Mouse (Mus musculus) fat pad, adult 2 months (tissue): ENCODE measurements around the gene Gm12185.

ENCODE experiments used
- DNase-seq: peaks from one replicate; pipeline ENCODE4 v3.0.0-alpha.2; 2011; ENCODE audit warnings: low read depth, low spot score; ENCODE audit errors: extremely low read depth

Gene Gm12185

DNA sequence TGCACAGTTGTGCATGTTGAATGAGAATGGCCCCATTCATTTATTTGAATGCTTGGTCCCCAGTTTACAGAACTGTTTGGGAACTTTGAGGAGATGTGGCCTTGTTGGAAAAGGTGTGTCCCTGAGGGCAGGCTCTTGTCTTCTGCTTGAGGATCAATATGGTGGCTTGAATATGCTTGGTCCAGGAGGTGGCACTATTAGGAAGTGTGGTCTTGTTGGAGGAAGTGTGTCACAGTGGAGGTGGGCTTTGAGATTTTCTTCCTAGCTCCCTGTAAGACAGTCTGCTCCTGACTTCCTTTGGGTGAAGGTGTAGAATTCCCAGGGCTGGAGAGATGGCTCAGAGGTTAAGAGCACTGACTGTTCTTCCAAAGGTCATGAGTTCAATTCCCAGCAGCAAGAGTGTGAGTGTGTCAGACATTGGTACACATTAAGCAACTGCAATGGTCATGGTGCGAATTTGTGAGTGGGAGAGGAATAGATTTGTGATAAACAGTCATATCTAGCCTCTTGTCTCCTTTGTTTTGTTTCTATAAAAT lies 129.2 kb downstream of the Gm12185 start:
- DNase-seq, result no peak

DNA sequence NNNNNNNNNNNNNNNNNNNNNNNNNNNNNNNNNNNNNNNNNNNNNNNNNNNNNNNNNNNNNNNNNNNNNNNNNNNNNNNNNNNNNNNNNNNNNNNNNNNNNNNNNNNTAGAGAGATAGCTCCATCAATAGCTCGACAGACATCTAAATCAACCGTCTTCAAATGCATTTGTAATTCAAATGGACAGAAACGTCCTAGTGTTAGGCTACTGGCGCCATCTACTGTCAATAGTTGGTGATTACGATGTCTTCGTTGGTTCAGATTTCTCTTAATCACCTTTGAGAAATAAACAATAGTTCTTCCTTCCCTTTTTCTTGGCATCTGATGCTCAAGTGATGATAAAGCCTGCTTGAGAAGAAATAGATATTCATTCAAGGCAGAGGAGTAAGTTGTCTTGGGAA lies 133.0 kb downstream of the Gm12185 start:
- DNase-seq, result no peak
